Mouse (Mus musculus) left cerebral cortex, postnatal 36 days (tissue): ENCODE results near the gene Psmb10. TPM values are rescaled to one million over a fixed set of nuclear protein-coding genes. Genes with fewer than 3 reads are reported as not detected.
"Not testable (repeated sequence)": the region's sequence is repeated elsewhere in the genome, so short reads cannot be mapped to it uniquely, and the experiment has no call there.

Experiments used
- DNase-seq, 2 experiments: peaks; one replicate each; pipeline ENCODE4 v3.0.0; 2021 to 2022; ENCODE audit warnings: low spot score in 2 of 2, mixed read lengths in 1 of 2
- intact Hi-C: fragments of 180-260 bp; cut with DNase I; formaldehyde crosslinking; loops from one replicate; pipeline ENCODE4 v1.15.1; 2025
- total RNA-seq, 2 experiments: library from RNA; stranded (reverse); gene quantifications; 2 replicates each; pipeline ENCODE4 v1.2.3; 2021

Psmb10 gene
- 100 to 1,000 TPM in 1 of 2 experiments, 10 to 100 TPM in 1; 80.6 to 117 TPM for total RNA-seq

DNA sequence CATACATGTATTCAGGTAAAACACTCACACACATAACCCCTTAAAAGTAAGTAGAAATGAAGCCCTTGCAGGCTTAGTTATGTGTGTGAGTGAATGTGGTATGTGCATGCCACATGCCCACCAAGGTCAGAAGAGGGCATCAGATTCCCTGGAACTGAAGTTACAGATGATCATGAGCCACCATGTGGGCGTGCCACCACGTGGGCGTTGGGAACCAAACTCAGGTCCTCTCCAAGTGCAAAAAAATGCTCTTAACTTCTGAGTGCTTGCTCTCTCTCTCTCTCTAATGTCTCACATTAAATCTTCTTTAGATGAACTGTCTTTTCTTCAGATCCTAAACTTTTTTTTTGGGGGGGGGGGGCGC lies at the start of gene Psmb10:
Gene Psmb10, minus strand, starts transcription at position 139 of the 364 bp plus-strand sequence.
- DNase-seq, result no peak
- intact Hi-C loops, result loop anchor here (2.0 kb wide), 1 partner anchor 27 kb away; no protein-coding TSS in a partner anchor

DNA sequence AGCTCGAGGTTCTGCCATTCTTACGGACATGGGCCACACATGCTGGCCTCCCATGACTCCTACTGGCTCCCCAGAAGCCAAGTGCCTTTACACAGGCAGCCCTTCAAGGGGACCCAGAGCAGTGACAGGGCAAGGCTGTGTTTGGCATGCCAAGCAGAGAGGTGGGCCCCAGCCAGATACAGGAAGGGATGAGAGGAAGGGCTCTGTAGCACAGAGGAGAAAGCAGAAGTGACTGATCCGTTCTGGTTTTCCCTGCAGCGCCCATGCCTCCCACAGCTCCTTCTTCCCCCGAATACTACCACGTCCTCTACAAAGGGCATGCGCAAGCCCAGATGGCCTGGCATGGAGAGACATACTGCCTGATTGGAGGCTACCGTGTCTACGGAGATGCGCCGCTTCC lies 45.2 kb upstream of the Psmb10 start:
- DNase-seq, intact Hi-C loops: not testable (repeated sequence)

DNA sequence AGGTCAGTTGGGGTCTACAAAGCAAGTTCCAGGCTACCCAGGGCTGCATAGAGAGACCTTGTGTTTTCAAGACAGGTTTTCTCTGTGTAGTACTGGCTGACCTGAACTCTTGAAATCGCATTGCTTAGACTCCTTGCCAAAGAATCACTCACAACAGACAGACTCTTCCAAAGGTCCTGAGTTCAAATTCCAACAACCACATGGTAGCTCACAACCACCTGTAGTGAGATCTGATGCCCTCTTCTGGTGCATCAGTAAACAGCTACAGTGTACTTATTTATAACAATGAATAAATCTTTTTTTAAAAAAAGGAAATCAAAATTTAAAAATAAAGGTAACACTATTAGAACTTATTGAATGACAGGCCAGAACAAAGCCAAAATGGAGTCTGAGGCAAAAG lies 42.9 kb upstream of the Psmb10 start:
- no peak for DNase-seq
- intact Hi-C loops, result no loop called here

DNA sequence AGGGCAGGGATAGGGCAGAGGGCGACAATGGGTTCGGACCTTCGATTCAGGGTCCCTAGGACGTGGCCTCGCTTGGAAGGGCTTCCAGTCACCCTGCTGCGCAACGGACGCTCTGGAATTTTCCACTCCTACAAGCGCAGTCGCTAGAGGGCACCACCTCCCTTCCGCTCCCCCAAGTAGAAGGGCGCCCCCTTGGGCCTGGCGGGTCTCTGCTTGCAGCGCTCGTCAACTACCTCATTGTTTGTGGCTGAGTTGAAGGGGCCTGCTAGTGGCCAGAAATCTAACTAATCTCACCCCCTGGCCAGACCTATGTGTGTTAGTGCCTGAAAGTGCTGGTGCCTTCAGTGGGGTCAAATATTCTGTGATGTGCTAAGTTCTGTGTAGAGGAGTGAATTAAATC lies 41.1 kb upstream of the Psmb10 start, which contains the start of gene Dpep3:
Gene Dpep3, minus strand, starts transcription at position 105 of the 400 bp plus-strand sequence.
- intact Hi-C loops, result no loop called here
- DNase-seq, result no peak

DNA sequence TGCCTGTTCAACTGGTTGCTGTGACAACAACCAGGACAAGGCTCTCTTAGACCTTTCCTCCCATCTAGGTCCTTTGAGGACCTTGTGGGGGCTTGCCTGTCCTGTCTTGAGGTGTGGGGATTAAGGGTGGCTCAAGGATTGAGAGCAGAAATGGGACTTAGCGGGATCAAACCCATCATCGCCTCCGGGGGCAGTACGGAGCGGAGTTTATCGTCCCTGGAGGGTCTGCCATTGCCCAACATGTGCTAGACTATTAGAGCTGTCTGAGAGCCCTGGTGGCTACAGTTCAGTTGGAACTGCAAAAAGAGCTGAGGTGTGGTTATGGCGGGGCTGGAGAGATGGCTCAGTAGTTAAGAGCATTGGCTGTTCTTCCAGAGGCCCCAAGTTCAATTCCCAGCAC lies 37.1 kb upstream of the Psmb10 start:
- DNase-seq, result no peak
- intact Hi-C loops, result no loop called here

DNA sequence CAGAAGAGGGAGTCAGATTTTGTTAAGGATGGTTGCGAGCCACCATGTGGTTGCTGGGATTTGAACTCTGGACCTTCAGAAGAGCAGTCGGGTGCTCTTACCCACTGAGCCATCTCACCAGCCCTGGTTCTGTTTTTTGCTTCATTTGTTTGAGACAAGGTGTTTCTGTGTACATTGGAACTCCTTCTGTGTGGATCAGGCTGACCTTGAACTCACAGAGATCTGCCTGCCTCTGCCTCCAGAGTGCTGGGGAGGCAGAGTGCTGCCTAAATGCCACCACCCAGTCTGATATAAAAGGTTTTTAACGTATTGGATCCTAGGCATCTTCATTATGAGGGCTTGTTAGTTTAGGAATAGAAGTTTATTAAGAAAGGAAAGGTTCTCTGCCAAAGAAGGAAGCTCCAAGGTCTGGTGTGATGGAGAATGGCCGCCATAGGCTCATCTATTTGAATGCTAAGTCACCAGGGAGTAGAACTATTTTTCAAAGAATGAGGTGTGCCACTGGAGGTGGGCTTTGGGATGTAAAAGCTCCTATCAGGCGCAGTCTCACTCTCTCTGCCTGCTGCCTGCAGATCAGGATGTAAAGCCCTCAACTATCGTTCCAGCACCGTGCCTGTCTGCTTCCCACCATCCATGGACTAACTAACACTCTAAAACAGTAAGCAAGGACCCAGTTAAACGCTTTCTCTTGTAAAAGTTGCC lies 32.9 kb upstream of the Psmb10 start:
- intact Hi-C loops, result no loop called here
- no peak for DNase-seq

DNA sequence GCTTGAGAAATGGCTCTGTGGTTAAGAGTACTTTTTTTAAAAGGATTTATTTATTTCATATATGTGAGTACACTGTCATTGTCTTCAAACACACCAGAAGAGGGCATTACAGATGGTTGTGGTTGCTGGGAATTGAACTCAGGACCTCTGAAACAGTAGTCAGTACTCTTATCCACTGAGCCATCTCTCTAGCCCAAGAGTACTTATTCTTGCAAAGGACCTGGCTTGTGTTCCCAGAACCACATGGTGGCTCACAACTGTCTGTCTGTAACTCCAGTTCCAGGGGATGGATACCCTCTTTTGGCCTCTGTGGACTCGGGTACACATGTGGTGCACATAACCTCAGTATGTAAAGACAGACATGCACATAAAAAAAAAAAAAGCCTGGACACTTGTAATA lies 31.1 kb upstream of the Psmb10 start:
- no peak for DNase-seq
- intact Hi-C loops, result no loop called here

DNA sequence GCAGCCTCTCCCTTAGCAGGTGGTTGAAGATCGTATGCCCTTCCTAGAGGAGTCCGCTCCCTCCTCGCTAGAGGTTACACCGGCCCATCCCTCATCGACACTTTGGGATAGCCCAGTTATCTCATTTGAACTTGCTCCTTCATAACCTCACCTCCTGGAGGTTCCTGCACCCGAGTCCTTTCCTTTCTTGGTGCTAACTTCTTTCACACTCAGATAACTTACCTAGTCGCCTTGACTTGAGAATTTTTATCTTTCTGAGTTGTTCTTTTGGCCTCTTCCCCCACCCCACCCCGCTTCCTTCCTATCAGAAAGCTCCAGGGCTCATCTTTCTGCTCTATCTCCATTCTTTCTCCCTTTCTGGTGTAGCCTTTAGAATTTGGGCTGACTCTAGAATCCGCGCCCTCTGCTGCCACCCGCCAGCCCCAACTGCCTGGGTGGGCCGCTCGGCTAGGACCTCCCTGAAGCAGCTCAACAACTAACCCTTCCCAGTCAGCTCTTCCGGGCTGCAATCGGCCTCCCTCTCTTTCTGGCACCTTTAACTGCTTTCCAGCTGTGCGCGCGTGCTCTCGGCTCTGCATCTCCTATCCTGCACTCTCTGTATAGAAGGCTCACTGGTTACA lies 28.6 kb upstream of the Psmb10 start:
- intact Hi-C loops, result no loop called here
- no peak for DNase-seq

DNA sequence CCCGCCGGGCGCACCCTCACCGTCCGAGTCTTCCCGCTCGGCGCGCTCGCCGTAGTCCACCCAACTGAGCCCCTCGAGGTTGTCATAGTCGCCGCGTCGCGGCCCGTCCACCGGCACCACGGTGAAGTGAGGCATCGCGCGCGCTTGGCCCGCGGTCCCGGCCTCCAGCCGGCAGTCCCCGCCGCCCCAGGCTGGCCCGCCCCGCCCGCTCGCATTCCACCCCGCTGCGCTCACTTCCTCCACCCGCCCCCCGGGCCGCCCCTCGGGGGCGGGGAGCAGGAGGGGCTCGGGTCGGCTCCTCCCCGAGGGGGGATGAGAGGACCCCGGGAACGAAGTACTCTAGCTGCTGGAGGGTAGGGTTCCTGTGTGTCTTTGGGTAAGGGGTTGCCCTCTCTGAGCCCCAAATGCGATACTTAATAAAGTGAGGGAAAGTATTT lies 27.7 kb upstream of the Psmb10 start, which contains the start of gene Slc12a4:
Gene Slc12a4, minus strand, starts transcription at position 193 of the 437 bp plus-strand sequence.
- intact Hi-C loops, result loop anchor here (2.0 kb wide), 1 partner anchor 27 kb away; the partner anchor contains the start of gene Psmb10
- DNase-seq, result no peak

DNA sequence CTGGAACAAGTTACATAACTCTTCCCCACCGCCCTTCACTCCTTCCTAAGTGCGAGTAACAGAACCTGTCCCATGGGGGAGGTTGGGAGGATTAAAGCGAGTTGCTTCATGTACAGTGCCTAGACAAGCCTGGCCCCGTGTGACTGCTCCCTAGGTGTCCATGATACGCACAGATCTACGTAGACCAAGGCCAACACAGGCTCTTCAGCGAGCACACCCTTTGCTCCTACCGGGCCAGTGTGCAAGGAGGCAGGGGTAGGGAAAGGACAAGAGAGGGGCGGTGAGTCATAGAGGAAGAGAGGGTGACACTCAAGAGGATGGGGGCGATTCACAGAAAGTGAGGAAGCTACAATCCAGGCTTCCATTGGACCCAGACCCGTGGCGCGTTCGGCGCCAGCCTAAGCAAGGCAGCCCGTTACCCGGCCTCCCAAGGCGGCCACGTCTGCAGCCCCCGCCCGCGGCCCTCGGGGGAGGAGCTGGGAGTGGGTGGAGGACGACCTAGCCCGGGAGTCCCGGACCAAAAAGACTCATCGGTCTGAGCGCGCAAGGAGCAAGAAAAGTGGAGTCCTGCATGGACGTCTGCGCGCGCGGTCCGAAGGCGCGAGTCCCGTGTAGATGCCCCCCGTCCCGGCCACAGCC lies 27.1 kb upstream of the Psmb10 start:
- intact Hi-C loops, result loop anchor here (2.0 kb wide), 1 partner anchor 27 kb away; the partner anchor contains the start of gene Psmb10
- no peak for DNase-seq

DNA sequence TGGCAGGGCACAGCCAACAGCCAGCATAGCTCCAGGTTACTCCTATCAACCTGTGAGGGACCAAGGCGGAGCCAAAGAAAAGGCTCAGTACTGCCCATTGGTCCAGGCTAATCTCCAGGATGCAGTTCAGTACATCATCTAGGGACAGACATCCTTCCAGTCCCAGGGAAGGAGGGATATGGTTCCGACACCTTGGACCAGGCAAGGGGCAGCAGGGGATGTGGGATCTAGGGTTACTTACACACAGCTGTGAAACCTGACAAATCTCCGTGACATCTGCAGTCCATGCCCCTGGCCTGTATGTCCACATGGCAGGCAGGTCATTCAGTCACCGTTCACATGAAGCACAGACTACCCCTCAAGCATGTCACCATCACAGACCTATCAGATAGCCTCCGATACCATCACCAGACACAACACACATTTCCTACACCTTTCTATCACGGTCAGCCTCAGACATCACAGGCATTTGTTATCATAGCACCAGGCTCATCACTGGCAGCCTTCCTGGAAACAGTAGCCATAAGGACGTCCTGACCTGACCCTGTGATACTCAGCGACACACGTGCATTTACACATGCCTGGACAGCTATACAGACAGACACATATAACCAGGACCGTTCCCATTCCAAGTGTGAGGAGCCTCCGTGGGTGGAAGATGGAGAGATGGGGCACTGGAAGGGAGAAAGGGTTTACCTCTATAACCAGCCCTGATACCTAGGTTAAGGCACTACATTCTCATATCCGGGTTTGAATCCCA lies 26.4 kb upstream of the Psmb10 start:
- DNase-seq, result no peak
- intact Hi-C loops, result loop anchor here (2.0 kb wide), 1 partner anchor 26 kb away; the partner anchor contains the start of gene Psmb10

DNA sequence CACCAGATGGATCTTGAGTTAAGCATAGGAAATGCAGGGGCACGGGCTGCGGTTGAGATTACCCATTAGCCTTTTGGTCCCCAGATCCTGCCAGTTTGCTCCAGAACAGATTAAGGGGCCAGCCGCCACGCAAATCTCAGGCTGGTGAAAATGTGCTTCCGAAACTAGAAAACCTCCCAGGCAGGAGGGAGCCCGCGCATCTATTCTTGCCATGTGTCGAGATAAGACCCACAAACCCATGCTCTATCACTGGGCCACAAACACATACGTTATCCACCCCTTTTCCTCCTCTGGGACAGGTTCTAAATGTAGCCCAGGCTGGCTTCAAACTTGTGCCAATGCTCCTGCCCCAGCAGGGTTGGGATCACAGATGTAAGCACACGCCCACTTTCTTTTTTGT lies 23.3 kb upstream of the Psmb10 start:
- intact Hi-C loops, result no loop called here
- DNase-seq, result no peak

DNA sequence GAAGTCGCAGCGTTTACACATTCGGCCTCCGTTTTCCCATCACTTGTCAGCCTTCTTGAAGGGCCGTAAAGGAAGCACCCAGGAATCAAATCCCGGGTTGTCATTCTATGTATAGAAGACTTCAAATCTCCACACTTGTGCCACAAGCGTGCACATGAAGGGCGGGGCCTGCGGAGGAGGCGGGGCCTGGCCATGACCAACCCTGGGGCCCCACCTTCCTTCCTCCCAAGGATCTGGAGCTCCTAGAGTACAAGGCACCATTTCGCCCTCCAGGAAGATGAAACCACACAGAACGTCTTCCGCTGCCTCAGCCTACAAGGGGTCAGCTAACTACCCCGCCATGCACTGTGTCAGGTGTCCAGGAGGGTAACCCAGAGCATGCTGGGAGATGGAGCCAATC lies 22.9 kb upstream of the Psmb10 start:
- intact Hi-C loops, result no loop called here
- no peak for DNase-seq

DNA sequence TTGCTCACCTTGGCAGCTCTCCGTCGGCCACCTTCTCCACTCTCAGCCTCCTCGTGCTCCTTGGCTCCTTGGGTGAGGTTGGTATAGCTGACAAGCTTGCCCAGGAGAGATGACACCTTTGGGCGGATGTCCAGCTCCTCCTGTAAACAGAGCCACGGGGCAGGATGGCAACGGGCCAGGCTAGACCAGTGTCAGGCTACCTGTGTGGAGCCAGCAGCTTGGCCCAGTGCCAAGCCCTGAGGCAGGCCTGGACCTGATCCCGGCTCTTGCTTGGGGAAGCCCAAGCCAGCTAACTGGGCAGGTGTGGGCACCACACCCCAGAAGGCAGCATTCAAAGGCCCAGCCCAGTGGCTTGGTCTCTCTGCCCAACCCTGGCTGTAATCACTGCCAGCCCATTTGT lies 21.1 kb upstream of the Psmb10 start:
- no peak for DNase-seq
- intact Hi-C loops, result no loop called here

DNA sequence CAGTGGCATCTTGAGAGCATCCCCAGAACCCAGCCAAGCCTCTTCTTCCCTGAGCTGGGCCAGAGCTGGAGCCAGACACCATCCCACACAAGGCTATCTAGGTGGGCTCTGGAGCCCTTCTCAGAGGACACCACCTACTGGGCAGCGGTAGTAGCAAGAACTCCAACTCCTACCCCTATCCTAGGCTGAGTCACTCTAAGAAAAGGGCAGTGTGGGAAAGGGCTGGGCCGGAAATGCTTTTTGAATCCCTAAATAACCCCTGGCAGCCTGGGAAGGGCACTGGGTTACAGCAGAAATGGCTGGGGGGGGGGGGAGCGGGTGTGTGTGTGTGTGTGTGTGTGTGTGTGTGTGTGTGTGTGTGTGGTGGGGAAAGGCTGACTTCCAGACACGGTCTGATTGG lies 19.6 kb upstream of the Psmb10 start:
- intact Hi-C loops, result no loop called here
- DNase-seq, result no peak

DNA sequence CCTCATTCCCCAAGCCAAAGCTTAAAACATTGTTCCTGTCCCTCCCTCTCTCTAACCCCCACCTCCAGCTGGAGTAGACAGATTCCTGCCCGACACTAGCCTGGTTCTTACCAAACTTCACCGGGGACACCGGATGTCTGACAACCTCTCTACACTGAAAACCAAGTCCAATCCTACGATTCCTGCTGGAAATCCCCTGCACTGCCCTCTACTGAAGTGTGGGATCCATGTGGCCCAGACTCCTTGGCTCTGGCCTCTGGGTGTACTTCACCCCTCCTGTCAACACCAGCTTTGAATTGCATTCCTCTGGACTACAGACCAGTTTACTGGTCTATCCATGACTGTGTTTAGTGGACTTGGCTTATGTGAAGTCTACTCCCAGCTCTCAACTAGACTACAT lies 18.3 kb upstream of the Psmb10 start:
- intact Hi-C loops, result no loop called here
- no peak for DNase-seq

DNA sequence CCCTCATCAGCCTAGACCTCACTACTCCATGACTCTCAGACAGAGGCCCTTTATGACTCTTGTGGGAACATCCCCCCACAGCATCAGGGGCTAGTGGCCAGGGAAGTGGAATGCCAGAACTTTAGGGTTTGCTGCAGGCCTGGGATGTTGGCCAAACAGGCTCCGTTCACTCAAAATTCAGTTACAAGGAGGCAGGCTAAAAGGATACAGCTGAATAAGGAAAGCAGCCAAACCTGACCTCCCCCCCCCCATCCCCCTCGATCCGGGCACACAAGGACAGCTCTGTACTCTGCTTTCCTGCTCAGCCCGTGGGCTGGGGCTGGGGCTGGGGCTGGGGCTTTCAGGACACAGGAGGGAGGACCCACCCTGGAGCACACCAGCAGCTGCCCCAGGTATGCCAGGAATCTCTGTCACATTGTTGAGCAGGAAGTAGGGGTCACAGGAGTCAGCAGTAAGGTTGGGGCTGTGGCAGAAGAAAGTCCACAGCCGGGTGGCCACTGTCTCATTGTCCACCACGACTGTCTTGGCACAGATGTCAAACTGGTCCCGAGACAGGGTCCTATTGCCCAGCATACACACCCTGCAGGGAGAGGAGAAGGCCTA lies 12.9 kb upstream of the Psmb10 start:
- intact Hi-C loops, result no loop called here
- DNase-seq, result no peak

DNA sequence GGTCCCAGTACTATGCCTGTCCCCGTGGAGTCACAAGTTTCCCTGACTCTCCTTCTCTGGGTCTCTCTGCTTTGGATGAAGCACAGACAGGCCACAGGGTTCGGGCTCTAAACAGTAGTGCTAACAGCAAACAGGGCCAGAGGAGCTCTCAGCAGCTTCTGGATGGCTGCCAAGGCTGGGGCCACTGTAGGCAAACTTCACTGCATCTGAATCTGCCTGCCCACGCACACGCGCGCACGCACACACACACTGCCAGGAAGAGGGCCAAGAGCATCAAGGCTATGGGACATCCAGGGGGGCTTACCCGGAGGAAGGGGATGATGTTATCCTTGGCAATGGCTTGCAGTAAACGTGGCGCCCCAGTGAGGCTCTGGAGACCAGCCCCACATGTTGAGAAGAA lies 11.1 kb upstream of the Psmb10 start:
- intact Hi-C loops, result no loop called here
- peak in 1 of 2 experiments; percentile 39 for DNase-seq

DNA sequence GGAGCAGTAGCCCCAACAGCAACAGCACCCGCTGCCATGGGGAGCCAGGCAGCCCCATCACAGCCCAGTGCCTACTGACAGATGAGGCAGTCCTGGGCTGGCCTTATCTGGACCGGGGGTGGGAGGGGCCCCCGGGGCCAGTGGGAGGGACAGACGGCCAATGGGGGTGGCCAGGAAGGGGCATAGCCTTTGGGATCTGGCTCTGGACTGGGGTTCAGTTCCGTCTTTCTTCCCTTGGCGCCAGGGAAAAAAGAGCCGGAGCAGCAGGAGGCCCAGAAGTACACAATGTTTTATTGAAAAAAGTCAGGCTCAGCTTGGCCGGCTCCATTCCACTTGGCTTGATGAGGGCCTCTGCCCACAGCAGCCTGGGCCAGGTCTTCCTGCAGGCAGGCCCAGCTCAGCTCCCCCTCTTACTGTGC lies 5.1 kb upstream of the Psmb10 start, which contains the start of gene Lcat:
Gene Lcat, minus strand, starts transcription at position 62 of the 419 bp plus-strand sequence.
- DNase-seq, result no peak
- intact Hi-C loops, result no loop called here
